Mouse (Mus musculus) heart, adult 8-10 months (tissue): ENCODE results near the gene Hc. TPM values are rescaled to one million over a fixed set of nuclear protein-coding genes. Genes with fewer than 3 reads are reported as not detected.

Experiments
- DNase-seq: peaks from one replicate; pipeline ENCODE4 v3.0.0; 2022; ENCODE audit warnings: low spot score
- total RNA-seq, 4 experiments: library from RNA; stranded (reverse); gene quantifications; 2 replicates each; pipeline ENCODE4 v1.2.4; 2022

Gene Hc
- total RNA-seq, 4 experiments from 2014 or later, result not detected

GRCm38 (mm10) chr2:35058325-35058724 lies 2.9 kb downstream of the Hc start:
- DNase-seq, result no peak

GRCm38 (mm10) chr2:35057243-35057642 lies 4.0 kb downstream of the Hc start:
- DNase-seq, result no peak

GRCm38 (mm10) chr2:35048851-35049250 lies 12.4 kb downstream of the Hc start:
- peak; percentile 7 for DNase-seq

- DNase-seq, result peak; percentile 5
These were observed 16.3 kb downstream of the Hc start for GRCm38 (mm10) chr2:35044956-35045355.

GRCm38 (mm10) chr2:35038580-35039375 lies 22.5 kb downstream of the Hc start:
- DNase-seq, result no peak

GRCm38 (mm10) chr2:35024646-35025154 lies 36.5 kb downstream of the Hc start:
- DNase-seq, result no peak

- DNase-seq, result no peak
These were observed 39.4 kb downstream of the Hc start for GRCm38 (mm10) chr2:35021806-35022205.

GRCm38 (mm10) chr2:35015861-35016260 lies 45.4 kb downstream of the Hc start:
- DNase-seq, result no peak

GRCm38 (mm10) chr2:35011649-35012048 lies 49.6 kb downstream of the Hc start:
- no peak for DNase-seq

- DNase-seq, result no peak
These were observed 62.3 kb downstream of the Hc start for GRCm38 (mm10) chr2:34998956-34999355.

GRCm38 (mm10) chr2:34996506-34996905 lies 64.7 kb downstream of the Hc start:
- no peak for DNase-seq

- no peak for DNase-seq
These were observed 67.4 kb downstream of the Hc start for GRCm38 (mm10) chr2:34993696-34994356.

GRCm38 (mm10) chr2:34992729-34993695 lies 68.2 kb downstream of the Hc start:
- DNase-seq, result no peak

- DNase-seq, result no peak
These were observed 69.3 kb downstream of the Hc start for GRCm38 (mm10) chr2:34991966-34992365.

- DNase-seq, result no peak
These were observed 71.5 kb downstream of the Hc start for GRCm38 (mm10) chr2:34989749-34990148.

GRCm38 (mm10) chr2:34987595-34987994 lies 73.6 kb downstream of the Hc start:
- no peak for DNase-seq

- no peak for DNase-seq
These were observed 76.4 kb downstream of the Hc start for GRCm38 (mm10) chr2:34984885-34985284.

- peak; percentile 75 for DNase-seq
These were observed 78.1 kb downstream of the Hc start for GRCm38 (mm10) chr2:34982906-34983698.

- DNase-seq, result no peak
These were observed 79.0 kb downstream of the Hc start for GRCm38 (mm10) chr2:34982096-34982724.

GRCm38 (mm10) chr2:34979459-34980011 lies 81.7 kb downstream of the Hc start:
- DNase-seq, result no peak
